Mouse (Mus musculus) ES-E14 (cell line): ENCODE data around the gene Igf2r.

Experiments
- CHD2 ChIP-seq: IDR thresholded peaks from 2 replicates; pipeline ENCODE4 v1.6.1; 2014; ENCODE audit warnings: mild to moderate bottlenecking, low read depth, low read length, inconsistent platforms
- HCFC1 ChIP-seq: IDR thresholded peaks from 2 replicates; pipeline ENCODE4 v1.6.1; 2012; ENCODE audit warnings: low read length, inconsistent platforms, borderline replicate concordance; ENCODE audit not compliant: insufficient read depth
- MAFK ChIP-seq: IDR thresholded peaks from 2 replicates; pipeline ENCODE4 v1.6.1; 2014; ENCODE audit warnings: mild to moderate bottlenecking, low read depth, low read length, inconsistent platforms; ENCODE audit not compliant: insufficient read depth
- ZC3H11A ChIP-seq: IDR thresholded peaks from 2 replicates; pipeline ENCODE4 v1.6.1; 2012; ENCODE audit warnings: low read depth, mild to moderate bottlenecking, inconsistent platforms, low read length, borderline replicate concordance
- ZNF384 ChIP-seq: IDR thresholded peaks from 2 replicates; pipeline ENCODE4 v1.6.1; 2012; ENCODE audit warnings: low read depth, low read length, inconsistent platforms

DNA sequence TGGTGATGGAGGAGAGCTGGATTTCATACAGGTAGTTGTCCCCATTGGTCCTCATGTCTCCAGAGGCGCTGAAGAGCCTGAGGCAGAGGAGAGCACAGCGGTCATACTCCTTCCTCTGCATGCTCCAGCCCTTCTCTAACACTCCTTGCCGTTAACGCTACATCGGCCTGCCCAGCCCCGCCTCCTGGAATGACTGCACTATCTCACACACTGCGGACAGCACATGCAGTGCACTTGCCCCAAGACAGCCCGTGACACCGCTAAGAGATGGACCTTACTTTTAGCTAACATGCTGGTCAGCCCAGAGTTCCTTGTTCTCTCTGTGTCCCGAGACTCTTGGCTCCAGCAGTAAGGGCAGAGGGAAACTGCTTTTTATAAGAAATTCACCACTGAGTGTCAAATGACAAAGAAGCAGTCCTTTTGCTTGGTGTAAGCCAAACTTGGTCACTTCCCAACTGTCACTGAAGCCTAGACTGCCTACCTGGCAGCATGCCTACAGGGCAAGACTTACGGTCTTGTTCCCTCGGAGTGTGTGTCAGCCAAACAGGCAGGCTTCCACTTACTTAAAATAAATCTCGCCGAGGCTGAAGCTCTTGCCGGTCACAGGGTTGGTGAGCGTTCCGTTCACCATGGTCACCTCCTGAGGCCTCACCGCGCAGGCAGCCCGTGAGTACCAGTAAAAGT, 80.9 kb downstream of the Igf2r start:
- TF ChIP-seq ZC3H11A (no peak), MAFK (no peak), CHD2 (no peak), ZNF384 (no peak), HCFC1 (no peak)
